Mouse (Mus musculus) liver, embryonic 14.5 days (tissue): Measurements from ENCODE around the gene Igfbp7. TPM values are rescaled to one million over a fixed set of nuclear protein-coding genes. Genes with fewer than 3 reads are reported as not detected.

Source experiments
- ATAC-seq: fragments of 200-750 bp; cut with Nextera tagmentation; 2 replicates; pipeline ENCODE4 v1.8.0; 2017; ENCODE audit warnings: moderate number of reproducible peaks, mild to moderate bottlenecking, moderate library complexity; ENCODE audit not compliant: insufficient read depth
- DNase-seq, 3 experiments: peaks; one replicate each; pipeline ENCODE4 v3.0.0-alpha.2; 2012 to 2013; ENCODE audit warnings: low read depth in 3 of 3, low spot score in 3 of 3
- H3K27ac ChIP-seq: fragments of 300-500 bp; sonication (generic); 2 replicates; pipeline ENCODE4 v1.5.1; 2014; ENCODE audit warnings: moderate library complexity, mild to moderate bottlenecking, control low read depth, inconsistent platforms
- H3K27me3 ChIP-seq: fragments of 300-500 bp; sonication (generic); 2 replicates; pipeline ENCODE4 v1.6.1; 2014; ENCODE audit warnings: mild to moderate bottlenecking, low read length, moderate library complexity; ENCODE audit not compliant: control insufficient read depth, insufficient read depth
- H3K36me3 ChIP-seq: fragments of 300-500 bp; sonication (generic); replicated peaks from 2 replicates; pipeline ENCODE4 v1.6.1; 2014; ENCODE audit warnings: low read depth; ENCODE audit not compliant: control insufficient read depth, insufficient read depth
- H3K4me1 ChIP-seq, 2 experiments: fragments of 200-500 bp in 1 of 2; fragments of 300-500 bp in 1 of 2; sonication (generic) in 1 of 2; replicated peaks; 2 replicates each; pipeline ENCODE4 v1.6.1; 2012 to 2014; ENCODE audit warnings: antibody characterized with exemption in 1 of 2, inconsistent platforms in 1 of 2, low read length in 1 of 2; ENCODE audit not compliant: control insufficient read depth in 2 of 2, insufficient read depth in 2 of 2
- H3K4me2 ChIP-seq: fragments of 300-500 bp; sonication (generic); 2 replicates; pipeline ENCODE4 v1.6.1; 2014; ENCODE audit warnings: low read depth, mild to moderate bottlenecking, control low read depth, moderate library complexity
- H3K4me3 ChIP-seq, 2 experiments: fragments of 200-500 bp in 1 of 2; fragments of 300-500 bp in 1 of 2; sonication (generic) in 1 of 2; 2 replicates each; pipeline ENCODE4 v1.5.1; 2012 to 2014; ENCODE audit warnings: low read depth in 2 of 2, low read length in 2 of 2, mild to moderate bottlenecking in 2 of 2, control low read depth in 1 of 2, inconsistent platforms in 1 of 2, moderate library complexity in 1 of 2; ENCODE audit not compliant: insufficient read depth in 1 of 2
- H3K9ac ChIP-seq: fragments of 300-500 bp; sonication (generic); replicated peaks from 2 replicates; pipeline ENCODE4 v1.6.1; 2014; ENCODE audit warnings: mild to moderate bottlenecking, control low read depth, moderate library complexity
- H3K9me3 ChIP-seq: fragments of 300-500 bp; sonication (generic); 2 replicates; pipeline ENCODE4 v1.6.1; 2016; ENCODE audit warnings: low read length, mixed read lengths; ENCODE audit not compliant: control insufficient read depth
- CTCF ChIP-seq: IDR thresholded peaks from 2 replicates; pipeline ENCODE4 v1.5.1; 2016; ENCODE audit warnings: antibody characterized with exemption, low read depth, control low read depth
- EP300 ChIP-seq: IDR thresholded peaks from 2 replicates; pipeline ENCODE4 v1.6.1; 2016; ENCODE audit warnings: antibody characterized with exemption, low read depth
- WGBS: fragments of 180-500 bp; shearing (Covaris S2); extraction: QIAGEN DNeasy Blood & Tissue Kit; methylation state at CpG from one replicate; pipeline ENCODE4 v1.1.7; 2014; ENCODE audit not compliant: insufficient replicate concordance; 5-methylcytosine and 5-hydroxymethylcytosine counted together
- polyA plus RNA-seq, 2 experiments: library from polyadenylated mRNA; depleted of rRNA in 1 of 2; stranded (reverse) in 1 of 2; unstranded in 1 of 2; fragments of >200 nt; fragmentation: Nextera tagmentation in 1 of 2; extraction: Ambion mirVana in 1 of 2; gene quantifications; 2 replicates each; pipeline versions ENCODE4 v1.2.1 to v1.2.3; 2012 to 2014

The Igfbp7 gene
- polyA plus RNA-seq, 2 experiments, result 14.5 to 16.7 TPM

- ATAC-seq (no peak), DNase-seq (no peak)
- H3K36me3 ChIP-seq, result no peaks in the 10 kb centered on the region
- no peak overlapping the region for H3K9ac ChIP-seq
- H3K9me3 ChIP-seq, result no peaks in the 10 kb centered on the region
- no peak overlapping the region for H3K27ac ChIP-seq
- no peak overlapping the region for H3K4me3 ChIP-seq
- no peak overlapping the region for H3K4me2 ChIP-seq
- TF ChIP-seq EP300 (no peak), CTCF (no peak)
- WGBS, result 49% methylated on average over 7 of the region's 7 CpGs
- no peaks in the 10 kb centered on the region for H3K27me3 ChIP-seq
- peaks cover 0 to 8% of the 10 kb centered on the region in 2 experiments; a peak in 2 of 4 replicates for H3K4me1 ChIP-seq
These were observed 39.6 kb downstream of the Igfbp7 start for GRCm38 (mm10) chr5:77368194-77368593.

DNA sequence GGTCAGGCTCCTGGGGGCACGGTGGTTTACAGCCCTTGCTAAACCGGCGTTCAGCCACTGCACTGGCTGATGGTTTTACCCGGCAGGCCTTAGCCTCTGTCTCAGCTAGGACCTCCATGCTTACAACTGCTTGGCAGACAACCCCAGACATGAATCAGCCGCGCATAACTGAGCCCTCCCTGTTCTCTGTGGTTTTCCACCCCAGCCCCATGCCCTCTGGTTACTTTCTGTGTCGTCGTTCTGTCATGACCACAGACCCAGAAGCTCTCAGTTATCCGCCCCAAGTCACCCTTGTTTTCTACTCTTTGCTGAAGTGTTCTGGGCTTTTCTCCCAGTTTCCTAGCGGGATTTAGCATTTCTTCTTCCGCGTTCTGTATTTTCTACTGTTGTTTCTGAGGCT lies 40.2 kb downstream of the Igfbp7 start:
- H3K4me1 ChIP-seq, result peaks cover 0 to 5% of the 10 kb centered on the region in 2 experiments; a peak in 2 of 4 replicates
- no peaks in the 10 kb centered on the region for H3K36me3 ChIP-seq
- 28% methylated on average over 12 of the region's 12 CpGs for WGBS
- H3K27ac ChIP-seq, result no peak overlapping the region
- no peak overlapping the region for H3K4me3 ChIP-seq
- TF ChIP-seq CTCF, result no peak
- TF ChIP-seq EP300, result no peak
- H3K9me3 ChIP-seq, result no peaks in the 10 kb centered on the region
- DNase-seq (no peak), ATAC-seq (no peak)
- H3K27me3 ChIP-seq, result no peaks in the 10 kb centered on the region
- H3K9ac ChIP-seq, result no peak overlapping the region
- H3K4me2 ChIP-seq, result no peak overlapping the region

GRCm38 (mm10) chr5:77367145-77367544 lies 40.7 kb downstream of the Igfbp7 start:
- ATAC-seq (no peak), DNase-seq (no peak)
- no peak for TF ChIP-seq CTCF
- TF ChIP-seq EP300, result no peak
- no peak overlapping the region for H3K9ac ChIP-seq
- H3K4me2 ChIP-seq, result no peak overlapping the region
- no peaks in the 10 kb centered on the region for H3K9me3 ChIP-seq
- peaks cover 0 to 2% of the 10 kb centered on the region in 2 experiments; a peak in 1 of 4 replicates for H3K4me1 ChIP-seq
- no peak overlapping the region for H3K4me3 ChIP-seq
- H3K27me3 ChIP-seq, result no peaks in the 10 kb centered on the region
- no peaks in the 10 kb centered on the region for H3K36me3 ChIP-seq
- 76% methylated on average over 1 of the region's 1 CpGs for WGBS
- no peak overlapping the region for H3K27ac ChIP-seq

DNA sequence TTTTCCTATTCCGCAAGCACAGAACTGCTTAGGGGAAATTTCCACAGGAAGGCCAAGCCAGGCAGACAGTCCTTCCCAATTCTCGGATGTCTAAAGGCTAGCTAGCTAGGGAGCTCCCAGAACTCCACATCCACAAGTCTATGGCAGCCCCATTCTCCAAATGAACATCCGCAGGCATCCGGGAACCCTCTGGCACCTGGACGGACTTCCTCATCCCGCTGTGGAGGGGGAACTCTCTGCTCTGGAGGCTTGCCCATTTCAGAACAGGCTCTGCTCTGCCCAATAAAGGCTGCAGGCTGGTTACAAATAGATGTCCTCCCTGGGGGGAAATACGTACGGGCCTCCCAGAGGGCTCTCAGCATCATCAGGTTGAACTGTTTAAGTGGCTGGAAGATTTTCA lies 41.5 kb downstream of the Igfbp7 start:
- H3K4me2 ChIP-seq, result no peak overlapping the region
- no peak overlapping the region for H3K27ac ChIP-seq
- no peak for TF ChIP-seq EP300
- TF ChIP-seq CTCF, result no peak
- no peak overlapping the region for H3K9ac ChIP-seq
- ATAC-seq (no peak), DNase-seq (no peak)
- no peaks in the 10 kb centered on the region for H3K27me3 ChIP-seq
- H3K4me3 ChIP-seq, result no peak overlapping the region
- H3K9me3 ChIP-seq, result no peaks in the 10 kb centered on the region
- 0 out of 4 replicates have a peak, but pooled peaks cover 0 to 2% of the 10 kb centered on the region in 2 experiments for H3K4me1 ChIP-seq
- H3K36me3 ChIP-seq, result no peaks in the 10 kb centered on the region
- 68% methylated on average over 8 of the region's 8 CpGs for WGBS

DNA sequence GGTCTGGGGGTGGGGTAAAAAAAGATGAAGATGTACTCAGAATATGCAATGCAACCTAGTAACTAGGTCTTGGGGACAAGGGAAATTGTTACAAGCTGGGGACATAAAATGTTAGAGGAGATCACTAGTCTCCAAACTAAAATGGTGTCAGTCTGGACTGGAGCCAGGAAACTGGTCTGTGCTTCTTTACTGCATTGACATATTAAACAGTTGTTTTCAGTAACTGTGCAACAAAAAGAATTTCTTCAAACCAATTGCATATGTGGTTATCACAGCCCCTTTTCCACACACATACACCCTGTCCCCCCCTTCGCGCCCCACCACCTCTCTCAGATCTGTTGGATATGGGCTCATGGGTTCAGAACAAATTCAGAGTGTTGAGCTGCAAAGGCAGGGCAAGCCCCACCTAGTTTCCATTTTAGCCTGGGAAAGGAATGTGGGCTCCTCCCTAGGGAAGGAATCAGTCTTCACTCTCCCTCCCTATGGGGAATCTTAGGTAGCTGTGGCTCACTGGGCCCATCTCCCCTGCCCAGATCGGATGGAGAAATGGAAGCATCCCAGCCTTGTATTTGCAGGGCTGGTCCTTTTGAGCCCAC lies 43.3 kb downstream of the Igfbp7 start:
- no peaks in the 10 kb centered on the region for H3K9me3 ChIP-seq
- H3K27me3 ChIP-seq, result no peaks in the 10 kb centered on the region
- no peak overlapping the region for H3K4me2 ChIP-seq
- WGBS, result 87% methylated on average over 3 of the region's 3 CpGs
- H3K9ac ChIP-seq, result no peak overlapping the region
- ATAC-seq, result no peak
- H3K27ac ChIP-seq, result no peak overlapping the region
- no peak for DNase-seq
- TF ChIP-seq CTCF, result no peak
- no peak for TF ChIP-seq EP300
- no peaks in the 10 kb centered on the region for H3K36me3 ChIP-seq
- no peak overlapping the region for H3K4me3 ChIP-seq
- no peaks in the 10 kb centered on the region for H3K4me1 ChIP-seq
